Mouse (Mus musculus): ENCODE data around the gene Gabrr3.
A peak's percentile ranks its signal among the peaks of the same experiment; 100 is the strongest.
"Not testable (repeated sequence)": the region's sequence is repeated elsewhere in the genome, so short reads cannot be mapped to it uniquely, and the experiment has no call there.

Gene Gabrr3

DNA sequence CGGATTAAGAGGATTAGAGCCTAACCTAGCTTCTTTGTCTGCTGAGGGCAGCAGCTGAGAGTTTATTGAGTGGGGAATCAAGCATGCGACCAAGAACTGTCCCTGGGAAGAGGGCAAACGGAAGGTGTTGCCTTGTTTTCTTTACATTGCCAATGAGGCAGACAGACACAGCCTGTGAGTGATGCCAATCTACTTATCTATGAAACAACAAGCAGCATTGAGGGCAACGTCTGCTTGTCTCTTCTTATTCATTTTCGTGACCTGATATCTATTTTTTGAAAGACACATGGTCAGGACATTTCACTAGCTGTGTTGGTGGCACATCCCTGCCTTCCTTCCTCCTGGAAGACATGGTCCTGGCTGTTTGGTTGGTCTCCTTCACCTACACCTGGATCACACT lies at the start of gene Gabrr3:
TSS of gene Gabrr3 (plus strand) at position 301 of the 400 bp plus-strand sequence.
- no peak for DNase-seq (ENCODE audit: low read depth, low spot score)

DNA sequence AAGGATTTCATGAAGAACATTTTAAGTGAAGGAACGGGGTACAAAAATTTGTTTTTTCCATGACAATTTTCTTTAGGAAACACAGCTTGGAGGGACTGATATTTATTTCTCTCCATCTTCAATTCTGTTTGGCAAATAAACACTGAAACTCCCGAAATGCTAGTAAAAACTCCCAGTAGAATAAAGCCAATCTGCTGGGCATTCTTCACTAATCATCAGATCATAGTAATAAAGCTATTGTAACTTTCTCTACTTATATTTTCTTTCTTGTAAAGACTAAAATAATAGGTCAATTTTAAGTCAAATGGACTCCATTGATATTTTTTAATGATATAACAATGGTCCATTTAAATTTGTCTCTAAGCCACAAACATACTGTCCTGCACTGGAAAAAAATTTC lies 43.2 kb upstream of the Gabrr3 start, which contains the start of gene Olfr209:
TSS of gene Olfr209 (minus strand) at position 101 of the 400 bp plus-strand sequence.
- no peak for DNase-seq (ENCODE audit: low read depth, low spot score)

DNA sequence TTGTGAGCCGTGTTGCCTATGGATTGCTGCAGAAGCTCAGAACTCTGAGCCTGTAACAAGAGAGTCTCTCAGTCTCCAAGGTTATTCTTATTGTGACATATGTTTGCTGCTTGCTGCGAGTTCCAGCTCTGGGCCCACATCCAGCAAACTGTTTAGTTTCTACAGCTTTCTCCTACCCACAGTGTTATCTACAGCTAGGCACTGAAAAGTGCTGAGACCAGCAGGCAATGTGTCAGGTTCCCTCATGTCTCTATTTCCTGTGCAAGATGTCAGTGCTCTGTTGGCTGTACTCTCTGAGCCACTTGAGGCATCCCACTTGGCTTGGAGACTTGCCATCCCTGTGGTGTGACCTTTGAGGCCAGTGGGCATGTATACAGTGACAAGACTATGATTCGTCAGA lies 13.8 kb upstream of the Gabrr3 start:
- DNase-seq (ENCODE audit: low read depth, low spot score): no peak

DNA sequence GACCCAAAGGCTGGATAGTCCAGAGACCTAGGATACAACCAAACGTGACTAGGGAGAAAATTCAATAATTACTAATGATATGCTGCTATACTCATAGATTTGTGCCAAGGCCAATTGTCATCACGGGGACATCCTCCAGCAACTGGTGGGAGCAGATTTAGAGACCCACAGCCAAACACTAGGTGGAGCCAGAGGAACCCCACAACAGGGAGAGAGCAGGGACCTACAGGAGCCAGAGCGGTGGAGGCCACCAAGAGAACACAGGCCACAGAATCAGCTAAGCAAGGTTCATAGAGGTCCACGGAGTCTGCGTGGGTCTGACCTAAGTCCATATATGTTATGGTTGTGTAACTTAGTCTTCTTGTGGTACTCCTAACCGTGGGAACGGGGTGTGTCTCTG lies 6.0 kb upstream of the Gabrr3 start:
- DNase-seq (ENCODE audit: low read depth, low spot score): no peak

DNA sequence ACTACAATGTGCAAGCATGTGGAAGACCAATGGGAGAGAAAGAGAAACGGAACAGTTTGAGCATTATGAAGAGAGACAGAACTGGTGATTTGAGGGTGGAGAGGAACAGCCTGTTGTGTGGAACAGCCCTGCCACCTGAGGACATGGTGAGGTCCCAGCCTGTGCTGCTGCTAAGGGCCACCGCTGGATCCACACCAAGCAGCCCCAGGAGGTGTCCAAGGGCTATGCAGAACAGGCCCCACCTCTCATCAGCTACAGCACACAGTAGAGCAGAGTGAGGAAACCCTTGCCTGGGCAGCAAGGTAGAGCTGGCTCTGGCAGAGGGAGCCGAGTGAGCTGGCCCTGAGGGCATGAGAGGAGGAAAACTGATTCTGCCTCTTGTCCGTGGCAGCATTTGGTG lies 5.1 kb upstream of the Gabrr3 start:
- DNase-seq (ENCODE audit: low read depth, low spot score): no peak

DNA sequence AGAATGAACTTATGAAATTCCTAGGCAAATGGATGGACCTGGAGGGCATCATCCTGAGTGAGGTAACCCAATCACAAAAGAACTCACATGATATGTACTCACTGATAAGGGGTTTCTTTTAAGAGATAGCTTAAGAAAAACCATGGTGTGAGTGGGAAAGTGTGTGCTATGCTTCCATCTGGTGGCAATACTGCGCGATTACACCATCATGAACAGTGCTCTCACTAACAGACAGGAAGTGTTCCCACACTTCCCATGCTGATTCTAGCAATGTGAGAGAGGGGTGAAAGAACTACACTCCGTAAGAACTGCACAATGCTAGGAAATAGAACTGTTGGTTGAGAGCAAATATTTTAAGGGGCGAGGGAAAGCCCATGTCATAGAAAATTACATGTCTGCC lies 3.4 kb upstream of the Gabrr3 start:
- DNase-seq (ENCODE audit: low read depth, low spot score): no peak

DNA sequence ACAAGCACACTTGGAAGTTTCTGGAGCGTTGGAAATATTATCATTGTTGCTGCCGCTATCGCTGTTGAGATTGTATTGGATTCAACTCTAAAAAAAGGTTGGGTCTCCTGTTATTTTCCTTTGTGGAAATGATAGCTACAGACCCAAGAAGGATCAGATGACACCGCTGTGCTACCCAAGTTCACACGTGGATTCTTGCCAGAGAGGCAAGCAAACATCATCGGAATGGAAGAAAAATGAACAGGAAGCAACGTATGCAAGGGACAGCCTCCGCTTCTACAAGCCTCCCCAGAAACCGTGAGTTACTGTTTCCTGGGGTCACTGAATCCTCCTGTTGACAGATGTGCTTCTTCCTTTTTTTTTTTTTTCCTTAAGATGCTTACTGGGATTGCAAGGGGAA lies 2.3 kb upstream of the Gabrr3 start:
- no peak for DNase-seq (ENCODE audit: low read depth, low spot score)

DNA sequence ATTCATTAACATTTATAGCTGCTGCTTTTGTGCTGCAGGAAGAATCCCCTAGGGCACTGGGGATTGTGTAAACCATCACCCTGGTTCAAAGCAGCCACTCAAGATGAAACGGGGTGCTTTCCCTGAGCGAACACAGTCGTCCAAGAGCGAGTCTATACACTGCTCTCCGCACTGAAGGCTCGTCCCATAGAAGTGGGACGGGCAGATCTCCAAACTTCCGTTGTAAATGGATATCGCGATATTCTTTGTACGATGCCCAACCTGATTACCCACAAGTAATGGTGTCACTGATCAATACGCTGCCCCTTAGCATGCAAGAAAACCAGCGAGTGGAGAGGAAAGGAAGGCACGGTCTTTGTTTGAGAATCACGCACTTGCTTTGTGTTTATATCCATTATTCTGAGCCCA lies 2.2 kb downstream of the Gabrr3 start:
- no peak for DNase-seq (ENCODE audit: low read depth, low spot score)

DNA sequence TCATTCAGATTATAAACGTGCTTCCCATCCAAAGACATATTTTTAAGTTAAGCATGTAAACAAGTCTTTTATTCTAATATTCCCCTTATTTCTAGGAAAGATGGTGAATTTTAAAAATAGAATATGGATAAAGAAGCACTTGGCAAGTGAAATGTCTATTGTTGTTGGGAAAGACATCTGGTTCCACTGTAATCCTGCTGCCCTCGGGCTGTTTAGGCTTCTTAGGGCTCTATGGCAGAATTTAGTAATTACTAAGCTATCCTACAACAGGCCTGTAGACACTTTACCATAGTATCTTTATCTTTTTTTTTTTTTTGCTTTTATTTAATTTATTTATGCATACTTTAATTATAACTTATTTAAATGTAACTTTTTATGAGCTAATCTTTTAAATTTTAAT lies 2.7 kb downstream of the Gabrr3 start:
- no peak for DNase-seq (ENCODE audit: low read depth, low spot score)

DNA sequence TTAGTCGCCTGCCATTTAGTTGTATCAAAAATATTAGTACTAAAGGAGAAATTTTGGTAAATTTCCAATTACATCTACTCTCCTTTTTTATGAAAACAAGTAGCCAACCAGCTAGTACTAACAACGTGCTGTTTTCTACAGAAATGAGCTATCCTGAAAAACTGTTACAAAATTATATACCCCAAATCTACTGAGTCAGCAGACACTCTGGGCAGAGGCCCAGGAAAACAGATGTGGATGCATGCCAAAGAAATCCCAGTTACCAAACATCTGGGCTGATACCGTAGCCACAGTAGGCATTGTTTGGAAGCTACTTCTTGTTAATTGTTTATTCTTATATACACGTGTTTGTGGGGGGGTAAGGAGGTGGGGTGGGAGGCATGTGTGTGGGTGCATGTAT lies 6.3 kb downstream of the Gabrr3 start:
- no peak for DNase-seq (ENCODE audit: low read depth, low spot score)

DNA sequence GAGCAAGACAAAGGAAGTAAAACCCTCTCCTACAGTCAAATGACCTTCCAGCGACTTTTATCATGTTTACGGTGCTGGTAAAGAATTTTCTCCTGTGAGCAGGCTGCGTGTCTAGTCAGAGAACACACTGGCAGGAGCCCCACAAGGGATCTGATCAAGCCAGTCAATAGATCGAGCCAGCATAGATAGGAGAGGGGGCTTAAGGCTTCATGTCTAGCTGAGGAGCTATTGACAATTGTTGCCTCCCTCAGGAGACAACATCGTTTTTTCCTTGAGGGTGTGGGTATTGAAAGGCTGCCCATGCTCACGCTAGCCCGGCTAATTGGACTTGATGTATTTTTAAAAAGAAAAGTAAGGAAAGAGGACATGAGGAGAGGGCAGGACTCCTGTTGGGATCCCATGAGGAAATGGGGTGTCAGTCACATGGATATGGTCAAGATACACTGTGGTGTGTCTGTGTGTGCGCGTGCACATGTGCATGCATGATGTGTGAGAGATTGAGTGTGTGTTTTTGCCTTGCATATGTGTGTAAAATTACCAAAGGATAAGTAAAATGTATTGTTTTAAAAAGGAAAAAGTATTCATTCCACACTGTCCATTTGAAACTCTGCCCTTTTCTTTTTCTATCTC lies 13.2 kb downstream of the Gabrr3 start:
- DNase-seq (ENCODE audit: low read depth, low spot score): no peak

DNA sequence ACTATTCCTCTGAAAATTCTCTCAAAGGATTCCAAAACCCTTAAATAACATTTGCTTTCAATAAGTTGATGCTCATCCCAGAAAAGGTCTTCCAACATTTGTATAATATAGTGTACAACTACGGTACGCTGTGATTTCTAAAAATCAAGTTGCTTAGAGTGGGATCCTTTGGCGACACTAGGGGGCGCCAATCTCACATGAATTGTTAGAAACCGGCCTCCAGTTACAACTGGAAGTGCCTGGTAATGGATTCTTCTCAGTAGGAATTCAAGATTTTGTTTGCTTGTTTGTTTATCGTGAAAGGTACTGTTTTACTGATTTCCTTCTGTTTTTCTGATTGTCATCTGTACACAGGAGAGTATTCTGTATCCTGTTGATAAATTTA lies 13.7 kb downstream of the Gabrr3 start:
- peak; percentile 56 for DNase-seq (ENCODE audit: low read depth, low spot score)

DNA sequence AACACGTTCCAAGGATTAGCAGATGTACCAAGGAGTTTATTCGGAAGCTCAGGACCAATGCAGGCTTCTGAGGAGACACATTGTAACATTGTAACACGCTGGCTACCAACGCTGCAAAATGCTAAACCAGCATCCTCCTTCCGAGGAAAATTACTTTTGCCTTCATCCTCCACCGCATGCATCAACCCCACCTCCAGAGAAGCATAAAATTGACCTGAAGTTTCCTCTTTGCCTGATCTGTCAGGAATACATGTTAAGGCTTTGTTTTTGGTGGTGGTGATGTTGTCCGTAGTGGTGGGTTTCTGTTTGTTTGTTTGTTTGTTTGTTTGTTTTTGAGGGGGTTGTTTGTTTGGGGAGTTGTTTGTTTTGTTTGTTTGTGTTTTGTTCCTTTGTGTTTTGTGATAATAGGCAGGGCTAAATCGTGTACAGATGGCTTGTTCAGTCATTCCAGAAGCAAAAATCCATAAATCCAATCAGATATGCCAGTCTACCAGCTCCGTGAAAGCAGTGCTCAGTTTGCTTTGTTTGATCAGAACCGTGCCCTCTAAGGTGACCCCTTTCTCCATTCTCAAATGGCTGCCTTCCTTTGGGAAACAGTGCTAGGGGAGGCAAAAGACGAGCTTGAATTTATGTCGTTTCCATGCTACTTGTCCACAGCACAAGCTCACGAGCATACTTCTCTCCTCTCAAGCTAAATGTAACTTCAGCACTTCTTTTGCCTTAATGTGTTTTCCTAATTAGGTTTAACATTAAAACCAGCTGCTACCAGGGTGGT lies 14.6 kb downstream of the Gabrr3 start:
- no peak for DNase-seq (ENCODE audit: low read depth, low spot score)

DNA sequence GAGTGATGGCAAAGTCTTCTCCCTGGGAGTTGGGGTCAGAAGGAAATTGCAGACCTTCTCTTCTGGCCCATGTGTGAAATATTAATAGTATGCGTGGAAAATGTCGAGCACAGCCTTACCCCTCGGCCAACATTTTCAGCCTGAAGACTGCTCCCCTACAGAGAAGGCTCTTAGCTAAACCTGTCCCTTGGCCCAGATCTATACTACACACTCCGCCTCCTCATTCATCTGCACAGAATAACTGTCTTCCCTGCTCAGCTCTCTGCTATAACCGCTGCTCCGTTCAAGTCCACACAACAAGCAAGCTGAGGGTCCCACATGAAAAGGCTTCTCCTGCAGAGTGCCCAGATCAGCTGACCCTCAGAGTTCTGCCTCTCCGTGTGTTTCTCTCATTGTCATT lies 20.8 kb downstream of the Gabrr3 start:
- no peak for DNase-seq (ENCODE audit: low read depth, low spot score)

DNA sequence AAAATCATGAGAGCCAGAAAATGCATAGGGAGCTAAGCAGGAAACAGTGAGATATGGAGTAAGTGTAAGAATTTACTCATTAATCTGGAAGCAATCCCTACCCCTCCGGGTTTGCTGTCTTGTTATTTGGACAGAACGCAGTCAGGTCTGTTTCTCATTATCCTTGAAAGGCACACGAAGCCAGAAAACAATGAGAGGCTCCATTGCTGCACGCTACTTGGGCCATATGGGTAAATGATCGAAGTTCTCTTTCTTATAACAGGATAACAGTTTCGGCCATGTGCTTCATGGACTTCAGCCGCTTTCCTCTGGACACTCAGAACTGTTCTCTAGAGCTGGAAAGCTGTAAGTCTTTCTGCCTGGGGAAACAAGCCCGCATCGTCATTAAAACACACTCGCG lies 26.0 kb downstream of the Gabrr3 start:
- no peak for DNase-seq (ENCODE audit: low read depth, low spot score)

DNA sequence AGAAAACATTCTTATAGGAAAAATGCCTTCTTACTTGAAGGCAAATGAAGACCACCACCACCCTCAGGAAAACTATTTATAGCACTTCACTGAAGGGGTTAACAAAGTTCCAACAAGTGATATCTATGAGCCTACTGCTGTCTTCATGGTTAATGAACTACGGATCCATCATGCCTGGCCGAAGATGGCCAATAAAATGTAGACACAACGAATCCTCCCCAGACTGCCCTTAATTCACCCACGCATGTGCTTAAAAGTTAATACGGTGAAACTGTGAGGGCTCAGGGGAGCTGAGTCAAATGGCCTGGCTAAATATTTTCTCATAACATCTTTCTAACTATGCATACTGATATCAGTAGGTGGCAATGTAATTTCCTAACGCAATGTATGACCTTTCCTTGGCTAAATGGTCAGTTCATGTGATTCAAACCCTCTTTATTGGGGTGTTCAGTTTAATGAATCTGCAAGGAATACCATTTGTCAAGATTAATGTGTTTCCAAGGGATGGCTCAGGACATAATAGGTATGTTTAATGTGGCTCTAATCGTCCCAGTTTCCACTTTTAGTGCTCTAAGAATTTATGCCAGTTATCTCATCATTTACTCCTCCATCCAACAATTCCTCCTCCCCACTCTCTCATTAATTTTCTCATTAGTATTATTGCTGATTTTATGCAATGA lies 37.9 kb downstream of the Gabrr3 start:
- no peak for DNase-seq (ENCODE audit: low read depth, low spot score)

DNA sequence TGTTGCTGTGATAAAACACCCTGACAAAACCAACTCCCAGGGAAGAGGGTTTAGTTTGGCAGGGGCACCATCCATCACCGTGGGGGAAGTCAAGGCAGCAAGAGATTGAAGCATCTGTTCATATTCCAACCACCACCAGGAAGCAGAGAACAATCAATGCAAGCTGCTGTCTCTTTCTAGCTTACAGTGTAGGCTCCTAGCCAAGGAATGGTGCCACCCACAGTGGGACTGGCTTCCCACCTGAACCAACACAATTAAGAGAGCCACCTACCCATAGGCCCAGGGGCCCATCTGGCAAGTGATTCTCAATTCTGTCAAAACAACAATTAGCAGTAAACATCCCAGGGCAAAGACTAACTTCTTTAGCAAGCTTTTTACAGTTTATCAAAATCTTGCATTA lies 41.0 kb downstream of the Gabrr3 start:
- no peak for DNase-seq (ENCODE audit: low read depth, low spot score)

DNA sequence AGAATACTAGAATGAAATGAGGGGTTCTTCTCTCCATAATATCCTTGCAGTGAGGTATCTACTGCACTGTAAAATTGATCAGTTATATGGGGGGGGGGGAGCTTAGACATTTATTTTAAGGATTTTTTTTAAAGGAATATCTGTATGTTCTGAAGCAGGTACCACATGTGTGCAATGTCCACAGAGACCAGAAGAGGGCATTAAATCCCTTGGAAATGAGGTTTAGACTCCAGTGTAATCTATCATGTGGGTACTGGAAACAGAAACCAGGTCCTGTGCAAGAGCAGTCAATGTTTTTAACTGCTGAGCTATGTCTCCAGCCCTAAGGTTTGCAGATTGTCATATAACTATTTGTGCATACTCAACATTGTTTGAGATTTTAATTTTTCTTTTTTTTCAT lies 42.0 kb downstream of the Gabrr3 start:
- DNase-seq (ENCODE audit: low read depth, low spot score): no peak

DNA sequence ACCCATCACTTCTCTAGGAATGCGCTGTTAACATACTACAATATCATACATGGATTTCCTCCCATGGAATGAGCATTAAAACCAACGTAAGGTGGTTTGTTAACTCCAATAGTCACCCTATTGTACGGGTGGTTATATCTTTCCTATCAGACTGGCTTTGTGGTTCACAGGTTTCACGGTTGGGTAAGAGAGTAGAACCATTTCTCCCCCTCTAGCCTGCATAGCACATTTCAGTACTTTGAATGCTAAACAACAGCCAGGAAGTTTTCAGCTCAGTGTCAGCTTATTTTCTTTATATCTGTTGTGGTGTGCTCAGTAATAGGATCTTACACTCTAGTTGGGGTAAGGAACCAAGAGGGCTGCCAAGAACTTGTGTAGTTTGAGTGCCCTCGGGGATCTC lies 44.7 kb downstream of the Gabrr3 start:
- DNase-seq (ENCODE audit: low read depth, low spot score): no peak

DNA sequence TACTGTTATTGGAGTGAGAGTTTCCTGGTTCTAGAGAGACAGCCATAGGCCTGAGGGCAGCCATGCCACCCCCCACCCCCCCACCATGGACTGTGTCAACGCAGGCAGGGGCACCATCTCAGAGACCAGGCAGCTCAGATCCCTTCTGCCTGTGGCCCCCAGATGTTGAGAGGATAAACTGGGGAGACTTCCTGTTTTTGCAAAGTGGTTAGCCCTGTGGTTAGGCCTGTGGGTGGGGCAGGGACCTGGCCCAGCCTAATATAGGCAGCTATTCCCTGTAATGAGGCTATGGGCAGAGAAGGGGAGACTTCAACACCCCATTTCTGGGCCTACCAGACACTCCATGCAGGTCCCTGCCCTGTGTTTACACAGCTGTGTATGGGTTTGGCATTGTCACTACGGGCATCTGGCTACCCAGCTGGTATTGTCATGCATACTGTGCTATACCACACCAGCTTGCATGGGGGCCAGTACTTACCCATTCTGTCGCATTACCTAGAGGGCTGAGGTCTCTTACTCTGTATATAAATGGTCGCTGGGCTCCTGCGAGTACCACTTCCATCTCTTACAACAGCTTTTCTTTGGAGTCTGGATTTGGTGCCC lies 52.2 kb downstream of the Gabrr3 start:
- not testable (repeated sequence) for DNase-seq (ENCODE audit: low read depth, low spot score)

DNA sequence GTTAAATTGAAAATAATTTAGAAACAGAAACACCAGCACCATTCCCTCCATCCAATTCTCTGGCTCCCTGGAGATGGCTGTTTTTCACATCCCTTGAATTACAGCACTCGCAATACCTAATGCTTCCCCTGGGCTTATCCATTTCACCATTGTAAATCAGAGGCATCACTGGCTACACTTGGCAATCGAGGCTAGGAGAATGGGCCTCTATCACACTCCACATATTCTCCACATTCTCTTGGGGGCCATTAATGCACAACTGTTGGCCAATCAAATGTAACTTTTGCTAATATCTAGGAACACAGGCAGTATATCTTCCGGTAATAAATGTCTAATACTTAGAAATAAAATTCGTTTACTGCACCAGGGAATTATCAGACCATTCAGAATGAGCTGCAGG lies 56.4 kb downstream of the Gabrr3 start:
- no peak for DNase-seq (ENCODE audit: low read depth, low spot score)

DNA sequence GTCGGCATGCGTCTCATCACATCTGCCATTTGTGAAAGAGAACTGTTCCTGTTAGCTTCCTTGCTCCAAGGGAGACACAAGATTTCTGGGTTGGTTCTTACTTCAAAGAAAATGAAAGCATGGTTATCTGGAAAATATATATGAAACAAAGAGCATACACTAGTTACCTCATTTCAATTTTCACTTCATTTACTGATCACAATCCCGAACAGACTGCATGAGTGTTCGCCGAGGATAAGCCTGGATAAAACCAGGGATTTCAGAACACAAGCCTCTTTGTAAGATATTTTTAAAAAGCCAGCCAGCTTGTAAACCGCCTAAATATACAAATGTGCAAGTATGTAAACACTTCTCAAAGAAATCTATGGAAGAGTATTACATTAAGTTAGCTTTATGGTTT lies 56.8 kb downstream of the Gabrr3 start:
- no peak for DNase-seq (ENCODE audit: low read depth, low spot score)

DNA sequence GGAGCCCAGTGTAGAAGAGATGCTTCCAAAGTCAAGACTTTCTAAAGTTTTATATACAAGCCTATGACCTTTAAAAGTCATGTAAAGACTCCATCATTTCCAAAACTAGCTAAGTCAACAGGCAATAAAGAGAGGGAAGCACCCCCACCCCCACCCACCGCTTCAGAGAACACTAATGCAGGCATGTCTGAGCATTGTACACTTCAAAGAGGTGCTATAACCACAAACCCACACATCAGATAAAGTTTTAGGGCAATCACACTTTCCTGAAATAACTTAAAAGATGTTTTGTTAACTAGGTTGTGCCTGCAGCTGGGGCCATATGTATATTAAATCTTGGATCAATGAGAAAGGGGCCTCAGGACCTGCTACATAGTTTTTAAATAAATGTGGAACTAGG lies 62.7 kb downstream of the Gabrr3 start:
- DNase-seq (ENCODE audit: low read depth, low spot score): no peak

Measured in embryo, embryonic 11.5 days (tissue).